Mouse (Mus musculus) kidney, adult 8-10 months (tissue): ENCODE data around the gene Olfr1371.
A peak's percentile ranks its signal among the peaks of the same experiment; 100 is the strongest.

Experiments used
- DNase-seq, 2 experiments: peaks; one replicate each; pipeline ENCODE4 v3.0.0; 2022

The Olfr1371 gene

DNA sequence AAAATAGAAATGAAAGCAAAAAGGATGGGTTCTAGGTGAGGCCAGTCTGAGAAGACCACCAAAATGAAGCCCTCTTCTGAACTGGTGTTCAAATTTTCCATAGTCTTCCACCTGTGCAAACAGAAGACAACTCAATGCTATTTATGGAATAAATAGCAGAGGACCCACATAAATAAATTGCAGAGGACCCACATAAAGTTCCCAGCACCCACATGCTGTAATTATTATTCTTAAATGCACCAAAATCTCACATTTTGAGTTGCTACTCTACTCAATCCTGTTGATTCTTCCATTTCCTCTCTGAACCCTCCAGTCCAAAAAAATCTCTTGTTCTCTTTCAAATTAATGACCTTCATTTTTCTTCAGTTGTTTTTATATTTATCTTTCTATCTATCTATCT is at the start of gene Olfr1371:
Gene Olfr1371, minus strand, starts transcription at position 101 of the 400 bp plus-strand sequence.
- no peak for DNase-seq

DNA sequence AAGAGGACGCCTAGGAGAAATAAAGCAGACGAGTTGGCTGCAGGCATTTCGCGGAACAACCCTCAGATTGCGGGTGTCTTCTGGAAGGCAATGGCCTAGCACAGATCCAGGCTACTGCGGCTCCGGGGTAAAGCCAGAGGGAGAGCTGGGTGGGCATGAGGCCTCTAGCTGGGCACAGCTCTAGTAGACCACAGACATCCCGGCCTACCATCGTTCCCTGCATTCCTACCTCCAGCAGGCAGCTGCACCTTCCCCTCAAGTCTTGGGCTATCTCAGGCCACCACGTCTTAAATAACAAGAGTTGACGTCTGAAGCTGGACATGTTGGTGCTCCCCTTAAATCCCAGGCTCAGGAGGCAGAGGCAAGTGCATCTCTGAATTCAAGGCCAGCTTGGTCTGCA is 48.6 kb upstream of the Olfr1371 start:
- no peak for DNase-seq

DNA sequence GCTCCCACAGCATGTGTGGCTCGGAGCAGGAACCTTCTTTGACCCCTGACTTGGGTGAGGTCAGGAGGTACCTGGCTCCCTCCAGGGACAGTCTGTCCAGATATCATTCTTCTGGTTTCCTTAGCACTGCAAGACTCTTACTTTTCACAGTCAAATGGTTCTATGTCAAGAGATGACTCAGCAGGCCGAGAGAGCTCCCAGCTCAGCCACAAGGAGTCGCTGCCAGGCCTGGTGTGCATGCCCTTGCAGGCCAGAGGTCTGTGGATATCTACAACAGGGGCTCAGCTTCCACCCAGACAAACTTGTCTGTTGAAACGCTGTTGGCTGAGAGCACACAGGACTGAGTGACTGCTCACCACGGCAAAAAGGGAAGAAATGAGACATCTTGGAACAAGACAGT is 48.1 kb upstream of the Olfr1371 start:
- DNase-seq, result peak; percentile 30 to 67

DNA sequence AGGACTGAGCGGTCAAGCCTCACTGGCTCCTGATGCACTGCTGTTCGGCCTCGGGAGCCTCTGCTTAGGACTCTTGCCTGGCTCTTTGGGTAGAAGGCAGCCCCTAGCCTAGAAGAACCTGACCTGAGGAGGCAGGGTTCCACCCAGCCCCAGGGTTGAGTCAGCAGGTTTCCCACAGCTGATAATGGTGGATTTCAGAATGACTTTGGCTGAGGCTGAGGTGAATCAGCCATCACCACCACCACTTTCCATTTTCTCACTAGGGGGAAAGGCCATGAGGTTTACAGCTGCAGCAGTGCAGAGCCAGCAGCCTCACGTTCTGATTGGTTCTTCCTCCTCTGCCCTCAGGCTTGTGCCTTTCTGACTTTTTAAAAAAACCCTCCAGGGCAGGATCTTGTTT is 47.1 kb upstream of the Olfr1371 start:
- DNase-seq, result no peak

DNA sequence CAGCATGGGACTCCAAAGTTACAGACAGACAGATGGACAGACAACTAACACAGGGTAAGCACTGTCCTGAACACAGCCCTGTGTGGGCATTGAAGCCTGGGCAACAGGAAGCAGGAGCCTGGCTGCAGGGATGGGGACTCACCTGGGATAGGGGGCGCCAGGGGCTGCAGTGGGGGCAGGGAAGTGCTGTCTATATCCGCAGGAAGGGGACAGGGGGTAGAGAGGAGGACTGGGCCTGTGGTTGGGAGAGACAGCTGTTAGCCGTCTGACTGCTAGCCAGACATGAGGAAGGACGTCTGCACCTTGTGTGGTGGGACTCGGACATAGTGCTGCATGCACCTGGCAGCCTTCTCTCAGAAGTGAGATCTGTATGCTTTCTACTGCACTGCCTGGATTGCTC is 44.9 kb upstream of the Olfr1371 start:
- DNase-seq, result no peak

DNA sequence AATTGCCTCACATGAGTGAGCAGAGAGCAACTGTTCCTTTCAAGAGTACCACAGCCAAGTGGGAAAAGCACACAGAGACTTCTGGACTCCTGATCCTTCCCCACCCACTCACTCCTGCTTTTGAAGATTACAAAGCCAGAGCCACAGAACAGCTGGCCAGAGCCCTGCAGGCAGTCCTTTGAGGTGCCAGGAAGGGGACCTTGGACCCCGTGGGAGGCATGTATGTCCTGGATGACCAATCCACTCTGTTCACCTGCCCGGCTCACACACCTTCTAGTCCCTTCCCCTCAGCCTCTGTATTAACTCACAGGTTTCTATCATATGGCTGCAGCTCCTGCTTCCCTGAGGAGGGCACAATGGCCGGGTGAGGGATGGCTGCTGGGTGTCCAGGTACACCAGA is 43.6 kb upstream of the Olfr1371 start:
- no peak for DNase-seq

DNA sequence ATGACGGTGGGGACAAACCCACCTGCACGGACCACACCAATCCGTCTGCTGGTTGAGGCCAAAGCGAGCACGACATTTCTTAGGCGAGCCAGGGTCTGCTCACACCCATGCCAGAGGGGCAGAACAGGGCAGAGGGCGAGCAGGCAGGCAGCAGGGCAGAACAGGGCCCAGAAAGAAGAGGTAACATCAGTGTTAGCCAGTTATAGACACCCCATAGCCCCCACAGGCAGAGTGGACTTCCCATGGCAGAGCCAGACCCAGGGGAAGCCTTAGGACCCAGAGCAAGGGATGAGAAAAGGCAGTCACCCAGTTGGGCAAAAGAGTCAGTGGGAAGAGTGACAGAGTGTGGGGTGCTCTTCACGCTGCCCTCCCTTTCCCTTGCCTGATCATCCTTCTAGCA is 41.3 kb upstream of the Olfr1371 start:
- DNase-seq, result no peak

DNA sequence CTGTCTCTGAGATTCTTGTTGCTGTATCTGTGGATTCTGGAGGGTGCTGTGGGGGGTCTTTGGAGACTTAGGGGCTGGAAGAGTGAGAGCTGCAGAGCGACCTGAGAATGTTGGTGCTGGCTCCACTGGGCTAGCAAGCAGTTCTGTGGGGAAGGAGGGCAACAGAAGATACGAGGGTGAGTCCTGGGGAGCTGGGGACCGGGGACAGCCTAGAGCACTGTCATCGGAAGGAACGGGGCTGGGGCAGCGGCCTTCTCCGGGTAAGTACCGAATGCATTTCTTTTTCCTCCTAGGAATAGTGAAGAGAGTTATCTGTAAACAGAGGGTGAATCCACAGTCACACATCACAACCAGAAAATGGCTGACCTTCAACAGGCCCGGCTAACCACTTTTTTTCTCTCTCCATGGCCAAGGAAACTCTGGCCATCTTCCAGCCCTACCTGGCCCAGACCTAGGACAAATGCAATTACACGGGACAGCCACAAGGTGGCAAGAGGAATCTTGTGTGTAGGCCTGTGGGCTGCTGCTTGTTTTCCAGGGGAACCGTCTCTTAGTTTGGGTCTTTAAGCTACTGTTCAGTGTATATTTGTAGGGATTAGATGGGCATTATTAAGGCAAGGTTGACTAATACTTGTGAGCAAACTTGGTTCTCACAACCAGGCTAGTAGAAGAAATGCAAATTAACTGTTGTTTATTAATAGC is 40.0 kb upstream of the Olfr1371 start:
- peak; percentile 86 for DNase-seq

DNA sequence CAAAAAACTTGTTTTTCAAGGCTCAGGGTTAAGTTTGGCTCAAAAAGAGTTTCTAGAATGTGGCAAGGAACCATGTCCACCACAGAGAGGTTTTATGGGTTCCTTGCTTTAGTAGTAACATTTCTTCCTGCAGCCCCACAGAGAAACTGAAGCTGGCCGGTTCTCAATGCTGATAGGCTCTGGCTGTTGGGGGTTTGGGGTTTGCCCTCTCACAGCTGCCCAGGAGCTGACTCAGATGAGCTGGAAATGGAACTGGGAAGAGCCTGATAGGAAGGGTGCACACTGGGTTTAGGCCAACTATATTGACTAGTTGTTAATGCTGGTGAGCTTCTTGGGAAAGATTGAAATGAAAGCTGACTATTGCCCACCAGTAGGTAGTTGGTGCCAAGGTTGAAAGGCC is 38.9 kb upstream of the Olfr1371 start:
- no peak for DNase-seq

DNA sequence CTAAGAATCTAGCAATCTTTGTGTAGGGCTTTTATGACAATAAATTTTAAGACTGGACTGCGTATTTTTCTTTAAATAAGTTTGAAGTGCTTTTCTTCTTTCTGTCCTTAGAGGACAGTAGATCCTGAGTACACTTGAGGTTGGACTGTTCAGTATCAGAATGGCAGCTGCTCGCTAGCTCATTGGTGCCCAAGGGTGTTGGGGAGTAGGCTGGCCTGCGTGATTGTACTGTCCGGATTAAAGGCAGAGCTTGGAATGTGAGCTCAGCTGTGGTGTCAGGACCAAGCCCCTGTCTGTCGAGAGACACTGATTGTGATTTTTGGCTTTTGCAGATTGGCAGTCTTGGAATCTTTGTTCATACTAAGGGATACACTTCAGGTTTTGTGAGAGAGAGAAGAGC is 38.0 kb upstream of the Olfr1371 start:
- no peak for DNase-seq

DNA sequence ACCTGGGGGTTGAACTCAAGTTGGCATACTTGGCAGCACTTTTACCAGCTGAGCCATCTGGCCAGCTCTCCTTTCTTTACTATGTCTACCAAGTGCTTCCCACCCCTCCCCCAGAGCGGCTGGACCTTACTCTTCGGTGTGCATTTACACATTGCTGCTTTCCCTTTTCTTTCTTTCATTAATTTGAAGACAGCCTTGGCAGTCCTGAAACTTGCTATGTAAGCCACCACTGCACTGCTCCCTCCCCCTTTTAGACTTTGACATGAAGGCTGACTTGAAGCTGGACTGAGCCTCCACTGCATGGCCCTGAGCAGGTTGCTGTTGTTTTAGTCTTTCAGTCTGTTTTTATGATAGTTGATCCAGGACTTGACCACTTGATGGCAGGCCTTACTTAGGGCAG is 35.7 kb upstream of the Olfr1371 start:
- peak; percentile 60 to 80 for DNase-seq

DNA sequence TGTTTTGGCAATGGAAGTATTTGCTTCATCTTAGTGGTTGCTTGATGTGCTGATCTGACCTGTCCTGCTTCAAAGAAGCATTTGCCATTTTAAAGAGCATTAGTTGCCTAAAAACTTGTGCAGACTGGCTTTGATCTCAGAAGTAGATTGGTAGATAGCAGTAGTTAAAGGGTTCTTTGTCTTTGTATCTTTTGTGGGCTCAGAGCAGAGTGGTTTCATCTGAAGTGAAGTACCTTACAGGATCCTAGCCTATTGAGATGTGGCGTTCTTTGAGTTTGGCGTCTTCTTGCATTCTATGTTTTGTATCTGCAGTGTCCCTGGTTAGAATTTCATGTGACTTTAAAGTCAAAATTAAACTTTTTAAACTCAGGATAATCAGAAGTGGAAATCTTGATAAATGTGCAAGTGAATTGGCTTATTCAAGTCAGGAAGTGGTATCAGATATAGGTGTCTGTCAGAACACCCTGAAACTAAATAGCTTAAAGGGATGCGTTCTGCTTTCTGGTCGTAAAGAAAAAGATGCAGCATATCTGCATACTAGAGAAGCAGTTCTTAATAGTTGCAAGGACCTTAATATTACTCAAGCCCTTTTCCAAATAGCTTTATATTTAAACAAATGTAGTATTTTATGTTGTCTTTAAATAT is 27.2 kb upstream of the Olfr1371 start:
- no peak for DNase-seq

DNA sequence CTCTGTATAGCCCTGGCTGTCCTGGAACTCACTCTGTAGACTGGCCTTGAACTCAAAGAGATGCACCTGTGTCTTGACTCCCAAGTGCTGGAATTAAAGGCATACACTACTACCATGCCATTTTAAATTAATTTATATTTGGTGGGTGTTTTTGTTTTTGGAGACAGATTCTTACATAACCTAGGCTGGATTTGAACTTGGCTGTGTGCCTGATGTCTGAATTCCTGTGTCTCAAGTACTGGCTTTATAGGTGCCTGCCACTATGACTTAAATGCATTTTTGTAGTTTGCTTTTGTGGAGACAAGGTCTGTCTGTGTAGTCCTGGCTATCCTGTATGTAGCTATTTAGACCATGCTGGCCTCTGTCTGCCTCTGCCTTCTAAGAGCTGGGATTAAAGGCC is 20.7 kb upstream of the Olfr1371 start:
- peak; percentile 40 to 45 for DNase-seq

DNA sequence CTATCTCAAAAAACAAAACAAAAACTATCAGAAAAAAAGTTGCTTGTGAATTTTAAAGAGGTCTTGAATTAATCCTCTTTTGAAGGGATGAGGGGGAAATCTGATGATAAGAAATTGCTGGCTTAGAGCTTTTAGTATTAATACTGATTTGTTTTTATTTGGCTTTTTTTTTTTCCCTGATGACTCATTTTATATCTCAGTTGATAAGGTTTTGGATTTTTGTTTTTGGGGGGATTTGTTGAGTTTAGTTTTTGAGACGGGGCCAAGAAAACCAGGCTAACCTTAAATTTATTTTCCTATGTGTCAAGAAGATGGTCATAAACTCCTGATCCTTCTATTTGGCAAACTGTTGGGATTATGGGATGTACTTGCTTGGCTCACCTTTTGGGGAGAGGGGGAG is 20.1 kb upstream of the Olfr1371 start:
- no peak for DNase-seq

DNA sequence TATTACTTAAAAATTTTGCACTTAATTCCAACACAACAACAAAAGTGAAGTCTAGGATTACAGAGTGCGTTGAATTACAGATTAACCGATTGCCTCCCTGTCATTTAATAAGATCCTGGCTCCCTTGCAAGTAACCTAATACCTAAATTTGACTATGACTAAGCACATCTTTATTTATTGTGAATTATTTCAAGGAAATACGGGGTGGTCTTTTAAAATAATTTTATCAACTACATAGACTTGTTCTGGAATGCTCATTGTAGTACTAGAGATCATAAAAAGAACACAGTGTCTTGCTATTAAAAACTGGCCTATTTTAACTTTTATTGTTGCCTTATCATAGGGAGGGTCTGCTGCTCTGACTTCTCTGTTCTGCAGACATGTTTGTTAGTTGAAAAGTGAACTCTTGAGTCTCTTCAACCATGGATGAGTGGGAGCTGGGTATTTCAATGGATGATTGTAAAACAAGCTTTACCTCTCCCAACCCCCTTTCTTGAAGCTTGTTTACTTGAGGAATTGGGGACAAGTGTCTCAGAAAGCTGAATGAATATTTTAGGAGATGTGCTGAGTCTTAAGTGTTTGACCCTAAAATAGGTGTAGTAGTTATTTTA is 19.4 kb upstream of the Olfr1371 start:
- no peak for DNase-seq

DNA sequence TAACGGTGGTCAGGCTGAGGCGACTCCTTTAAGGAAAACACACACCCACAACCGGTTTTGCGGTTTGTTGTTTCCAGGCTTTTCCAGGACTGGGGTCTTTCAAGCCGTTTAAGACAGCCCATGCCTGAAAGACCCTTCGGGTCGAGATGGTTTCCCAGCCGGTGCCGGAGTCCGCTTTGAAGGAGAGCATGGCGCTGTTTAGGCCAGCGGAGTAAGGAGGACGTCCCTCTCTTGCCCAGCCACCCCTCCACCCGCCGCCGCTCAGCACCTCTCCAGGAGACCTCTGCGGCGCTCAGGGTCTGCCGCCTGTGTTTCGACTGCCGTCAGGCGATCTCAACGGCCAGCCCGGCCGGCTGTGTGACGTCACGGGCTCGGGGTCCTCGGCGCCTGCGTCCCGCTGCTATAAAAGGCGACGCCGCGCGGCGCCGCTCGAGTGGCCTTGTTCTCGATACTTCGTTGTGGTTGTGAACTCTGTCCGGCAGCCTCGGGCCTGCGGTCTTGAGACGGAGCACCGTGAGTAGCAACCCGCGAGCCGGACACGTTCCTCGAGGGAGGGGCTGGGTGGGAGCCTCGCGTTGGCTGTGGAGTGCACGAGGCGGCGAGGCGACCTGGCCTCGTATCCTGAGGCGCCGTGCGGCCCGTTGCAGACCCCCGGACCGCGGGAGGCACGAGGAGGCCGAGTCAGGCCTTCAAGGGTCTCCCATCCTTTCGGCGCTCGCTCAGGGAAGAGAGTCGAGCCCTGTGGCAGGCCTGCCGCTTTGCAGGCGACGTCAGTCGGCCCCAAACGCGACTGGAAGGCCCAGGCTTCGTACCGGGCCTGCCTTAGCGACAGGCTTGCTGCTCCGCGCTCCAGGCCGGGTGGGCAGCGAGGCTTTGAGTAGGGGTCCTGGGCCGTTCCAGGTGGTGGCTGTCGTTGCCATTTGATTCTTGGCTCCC is 18.1 kb upstream of the Olfr1371 start, which contains the start of gene Skp1a:
Gene Skp1a, plus strand, starts transcription at position 390 of the 936 bp plus-strand sequence.
- DNase-seq, result peak; percentile 82 to 89

DNA sequence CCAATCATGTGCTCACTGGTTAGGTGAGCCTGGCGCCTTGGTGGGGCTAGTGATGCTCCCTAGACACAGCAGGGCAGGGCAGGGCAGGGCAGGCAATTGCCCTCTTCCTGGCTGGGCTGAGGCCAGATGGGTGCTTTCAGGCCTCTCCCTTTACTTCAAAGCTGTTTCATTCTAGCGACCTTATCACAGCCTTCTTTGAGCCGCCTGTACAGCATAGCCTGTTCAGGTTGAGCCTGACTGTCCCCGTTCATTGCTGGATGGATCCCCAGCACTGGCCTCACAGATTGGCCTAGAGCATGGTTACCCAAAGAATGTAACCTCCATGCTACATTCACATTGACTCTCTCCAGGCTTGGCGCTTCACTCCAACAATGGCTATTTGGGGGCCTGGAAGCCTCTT is 16.9 kb upstream of the Olfr1371 start:
- no peak for DNase-seq

DNA sequence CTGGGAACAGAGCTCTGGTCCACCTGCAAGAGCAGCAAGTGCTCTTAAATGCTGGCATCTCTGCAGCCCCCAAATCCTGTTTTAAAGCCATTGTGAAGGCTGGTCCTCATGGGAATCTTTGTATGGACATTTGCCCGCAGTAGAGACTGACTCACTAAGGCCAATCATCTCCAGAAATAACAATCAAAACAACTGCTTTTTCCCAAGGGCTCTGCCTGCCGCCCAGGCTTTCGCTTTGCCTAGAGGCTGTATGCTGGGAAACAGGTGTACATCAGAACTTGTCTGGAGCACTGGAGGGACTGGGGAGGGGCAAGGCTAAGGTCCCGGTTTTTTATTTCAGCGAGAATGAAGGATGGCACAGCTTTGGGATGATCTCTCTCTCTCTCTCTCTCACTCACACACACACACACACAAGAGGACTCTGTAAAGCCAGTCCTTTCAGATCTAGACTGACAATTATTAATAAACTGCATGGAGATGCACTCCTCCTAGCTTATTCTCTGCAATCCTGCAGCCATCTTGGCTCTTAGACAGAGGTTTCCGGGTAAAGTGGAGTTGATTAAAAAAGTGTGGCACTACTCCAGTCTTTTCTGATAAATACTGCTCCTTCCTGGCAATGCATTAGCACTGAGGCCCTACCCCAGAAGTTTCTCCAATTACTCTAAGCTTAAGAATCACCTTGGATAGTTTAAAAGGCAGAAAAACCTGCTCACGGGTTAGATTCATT is 15.1 kb upstream of the Olfr1371 start:
- no peak for DNase-seq

DNA sequence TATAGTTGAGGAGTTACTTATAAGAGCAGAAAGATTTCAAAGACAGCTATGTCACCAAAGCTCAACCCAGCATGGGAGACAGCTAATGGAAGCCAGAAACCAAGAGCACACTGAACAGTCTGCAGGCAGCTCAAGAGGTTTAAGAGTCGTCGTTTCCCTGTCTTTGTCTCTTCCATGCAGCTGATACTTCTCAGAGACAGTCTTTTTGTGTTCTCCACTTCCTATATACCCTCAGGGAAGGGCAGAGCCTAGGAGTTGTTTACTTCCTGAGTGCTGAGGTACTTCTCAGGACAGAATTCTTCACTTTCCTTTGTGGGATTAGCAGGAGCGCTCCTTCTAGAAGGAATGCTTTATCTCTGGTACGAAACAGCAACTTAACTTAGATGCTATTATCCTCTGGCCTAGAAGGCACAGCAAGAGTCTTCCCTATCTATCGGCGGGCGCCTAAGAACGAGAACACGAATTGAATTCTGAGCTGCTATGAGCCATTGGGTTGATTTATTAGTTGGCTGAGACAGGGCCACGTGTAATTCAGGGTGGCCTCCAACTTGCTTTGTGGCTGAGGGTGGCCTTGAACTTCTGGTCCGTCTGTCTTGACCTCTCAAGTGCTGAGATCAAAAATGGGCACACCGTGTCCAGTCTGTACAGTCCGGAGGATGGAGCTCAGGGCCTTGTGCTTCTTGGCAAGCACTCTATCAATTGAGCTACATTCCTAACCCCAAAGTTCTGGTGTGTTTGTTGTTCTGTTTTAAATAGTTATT is 13.9 kb upstream of the Olfr1371 start:
- no peak for DNase-seq

DNA sequence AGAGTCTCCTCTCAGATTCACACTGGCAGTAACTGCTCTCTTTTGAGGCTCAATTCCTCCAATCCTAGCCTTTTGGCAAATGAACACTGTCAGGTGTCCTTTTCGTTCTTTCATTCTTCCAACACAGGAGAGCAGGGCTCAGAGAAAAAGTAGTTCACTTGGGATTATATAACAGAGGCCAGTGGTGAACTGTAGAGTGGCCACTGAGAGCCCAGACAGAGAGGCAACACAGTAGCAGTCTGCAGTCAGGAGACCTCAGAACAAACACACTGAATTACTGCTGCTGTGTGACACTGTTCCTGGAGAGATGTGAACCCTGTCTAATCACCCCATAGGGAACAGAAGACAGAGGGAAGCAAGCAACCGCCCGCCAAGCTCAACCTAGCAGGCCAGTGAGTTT is 13.3 kb upstream of the Olfr1371 start:
- peak in 1 of 2 experiments; percentile 54 for DNase-seq

DNA sequence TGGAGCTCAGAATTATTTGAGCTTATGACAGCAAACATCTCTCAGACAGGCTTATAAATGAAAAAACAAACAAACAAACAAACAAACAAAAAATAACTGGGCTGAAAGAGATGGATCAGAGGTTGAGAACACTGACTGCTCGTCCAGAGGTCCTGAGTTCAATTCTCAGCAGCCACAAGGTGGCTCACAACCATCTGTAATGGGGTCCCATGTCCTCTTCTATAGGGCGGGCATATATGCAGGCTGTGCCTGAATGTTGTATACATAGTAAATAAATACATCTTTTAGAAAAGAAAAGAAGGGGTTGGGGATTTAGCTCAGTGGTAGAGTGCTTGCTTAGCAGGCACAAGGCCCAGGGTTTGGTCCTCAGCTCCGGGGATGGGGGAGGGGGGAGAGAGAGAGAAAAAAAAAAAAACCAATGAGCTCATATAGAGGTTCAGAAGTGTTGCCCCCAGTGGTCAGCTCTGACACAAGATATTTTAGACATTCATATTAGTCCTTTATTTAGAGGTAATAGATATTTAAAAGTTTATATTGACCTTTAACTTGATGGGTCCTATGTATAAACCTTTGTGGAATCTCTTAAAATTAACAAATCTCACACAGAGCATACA is 12.3 kb upstream of the Olfr1371 start:
- no peak for DNase-seq
